Mouse (Mus musculus) cerebellum, adult 11-12 months (tissue): ENCODE data around the gene Stxbp1.
"Not testable (repeated sequence)": the region's sequence is repeated elsewhere in the genome, so short reads cannot be mapped to it uniquely, and the experiment has no call there.

Experiments used
- DNase-seq: peaks from one replicate; pipeline ENCODE4 v3.0.0; 2022

Stxbp1 gene

GRCm38 (mm10) chr2:32870275-32871100 lies 23.4 kb upstream of the Stxbp1 start:
- DNase-seq: no peak

GRCm38 (mm10) chr2:32869721-32870274 lies 22.8 kb upstream of the Stxbp1 start:
- no peak for DNase-seq

- no peak for DNase-seq
Measured at GRCm38 (mm10) chr2:32867354-32867753, 20.3 kb upstream of the Stxbp1 start.

GRCm38 (mm10) chr2:32864755-32865154 lies 17.7 kb upstream of the Stxbp1 start:
- no peak for DNase-seq

- no peak for DNase-seq
Measured at GRCm38 (mm10) chr2:32863317-32863716, 16.3 kb upstream of the Stxbp1 start.

GRCm38 (mm10) chr2:32860799-32861198 lies 13.8 kb upstream of the Stxbp1 start:
- no peak for DNase-seq

- peak; percentile 22 for DNase-seq
Measured at GRCm38 (mm10) chr2:32859622-32860012, 12.6 kb upstream of the Stxbp1 start.

- peak; percentile 51 for DNase-seq
Measured at GRCm38 (mm10) chr2:32859010-32859621, 12.1 kb upstream of the Stxbp1 start.

GRCm38 (mm10) chr2:32857584-32857983 lies 10.5 kb upstream of the Stxbp1 start:
- peak; percentile 80 for DNase-seq

GRCm38 (mm10) chr2:32855790-32856465 lies 8.9 kb upstream of the Stxbp1 start:
- DNase-seq: peak; percentile 35

GRCm38 (mm10) chr2:32855046-32855785 lies 8.2 kb upstream of the Stxbp1 start:
- DNase-seq: peak; percentile 52

- DNase-seq: peak; percentile 89
Measured at GRCm38 (mm10) chr2:32854206-32854605, 7.2 kb upstream of the Stxbp1 start.

GRCm38 (mm10) chr2:32853716-32854115 lies 6.7 kb upstream of the Stxbp1 start:
- DNase-seq: not testable (repeated sequence)

GRCm38 (mm10) chr2:32852156-32852555 lies 5.1 kb upstream of the Stxbp1 start:
- peak; percentile 93 for DNase-seq

- DNase-seq: no peak
Measured at GRCm38 (mm10) chr2:32847468-32847821, 400 bp upstream of the Stxbp1 start.

- peak; percentile 87 for DNase-seq
Measured at GRCm38 (mm10) chr2:32846101-32846804, 792 bp downstream of the Stxbp1 start.

GRCm38 (mm10) chr2:32845572-32846100 lies 1.4 kb downstream of the Stxbp1 start:
- DNase-seq: no peak

GRCm38 (mm10) chr2:32842558-32842957 lies 4.5 kb downstream of the Stxbp1 start:
- peak; percentile 45 for DNase-seq

- DNase-seq: no peak
Measured at GRCm38 (mm10) chr2:32841099-32841498, 5.9 kb downstream of the Stxbp1 start.

GRCm38 (mm10) chr2:32839261-32839660 lies 7.8 kb downstream of the Stxbp1 start:
- no peak for DNase-seq

GRCm38 (mm10) chr2:32838147-32838884 lies 8.7 kb downstream of the Stxbp1 start:
- no peak for DNase-seq
